Mouse (Mus musculus): ENCODE results near the gene St3gal4.
A peak's percentile ranks its signal among the peaks of the same experiment; 100 is the strongest.
"Not testable (repeated sequence)": the region's sequence is repeated elsewhere in the genome, so short reads cannot be mapped to it uniquely, and the experiment has no call there.

Gene St3gal4

GRCm38 (mm10) chr9:35119168-35119567 is at the start of gene St3gal4:
Gene St3gal4, minus strand, starts transcription at chr9:35119268.
- DNase-seq = no peak

GRCm38 (mm10) chr9:35166798-35167635 is 47.9 kb upstream of the St3gal4 start:
- peak in 1 of 2 experiments; percentile 22 for DNase-seq

- peak in 1 of 2 experiments; percentile 43 for DNase-seq
Measured at GRCm38 (mm10) chr9:35166144-35166797, 47.2 kb upstream of the St3gal4 start.

GRCm38 (mm10) chr9:35164142-35164874 is 45.2 kb upstream of the St3gal4 start:
- DNase-seq = no peak

GRCm38 (mm10) chr9:35163011-35163690 is 44.1 kb upstream of the St3gal4 start:
- no peak for DNase-seq

- peak in 1 of 2 experiments; percentile 25 for DNase-seq
Measured at GRCm38 (mm10) chr9:35161721-35162120, 42.7 kb upstream of the St3gal4 start.

GRCm38 (mm10) chr9:35160662-35161061 is 41.6 kb upstream of the St3gal4 start:
- DNase-seq = no peak

- no peak for DNase-seq
Measured at GRCm38 (mm10) chr9:35158477-35158876, 39.4 kb upstream of the St3gal4 start.

- peak in 1 of 2 experiments; percentile 16 for DNase-seq
Measured at GRCm38 (mm10) chr9:35156862-35157261, 37.8 kb upstream of the St3gal4 start.

- DNase-seq = peak; percentile 26 to 57
Measured at GRCm38 (mm10) chr9:35156002-35156710, 37.1 kb upstream of the St3gal4 start.

GRCm38 (mm10) chr9:35152923-35153322 is 33.9 kb upstream of the St3gal4 start:
- no peak for DNase-seq

- not testable (repeated sequence) for DNase-seq
Measured at GRCm38 (mm10) chr9:35148822-35149221, 29.8 kb upstream of the St3gal4 start.

GRCm38 (mm10) chr9:35147261-35147660 is 28.2 kb upstream of the St3gal4 start:
- DNase-seq = not testable (repeated sequence)

- no peak for DNase-seq
Measured at GRCm38 (mm10) chr9:35145829-35146228, 26.8 kb upstream of the St3gal4 start.

GRCm38 (mm10) chr9:35145118-35145517 is 26.1 kb upstream of the St3gal4 start:
- no peak for DNase-seq

GRCm38 (mm10) chr9:35142221-35142620 is 23.2 kb upstream of the St3gal4 start:
- no peak for DNase-seq

GRCm38 (mm10) chr9:35139231-35139744 is 20.2 kb upstream of the St3gal4 start:
- DNase-seq = no peak

- no peak for DNase-seq
Measured at GRCm38 (mm10) chr9:35138029-35138428, 19.0 kb upstream of the St3gal4 start.

- no peak for DNase-seq
Measured at GRCm38 (mm10) chr9:35135575-35135974, 16.5 kb upstream of the St3gal4 start.

- peak in 1 of 2 experiments; percentile 40 for DNase-seq
Measured at GRCm38 (mm10) chr9:35131637-35132397, 12.7 kb upstream of the St3gal4 start.

- peak; percentile 30 to 62 for DNase-seq
Measured at GRCm38 (mm10) chr9:35128995-35129418, 9.9 kb upstream of the St3gal4 start.

Measured in kidney, postnatal 4 days (tissue).